Mouse (Mus musculus) liver, embryonic 15.5 days (tissue): ENCODE data around the gene Esrrg. TPM values are rescaled to one million over a fixed set of nuclear protein-coding genes. Genes with fewer than 3 reads are reported as not detected.

Experiments used
- ATAC-seq: fragments of 200-750 bp; cut with Nextera tagmentation; 2 replicates; pipeline ENCODE4 v1.8.0; 2017; ENCODE audit warnings: moderate number of reproducible peaks, mild to moderate bottlenecking, moderate library complexity; ENCODE audit not compliant: insufficient read depth
- H3K27ac ChIP-seq: fragments of 300-500 bp; sonication (generic); replicated peaks from 2 replicates; pipeline ENCODE4 v1.5.1; 2015; ENCODE audit warnings: mild to moderate bottlenecking, inconsistent platforms
- H3K27me3 ChIP-seq: fragments of 300-500 bp; sonication (generic); 2 replicates; pipeline ENCODE4 v1.6.1; 2015; ENCODE audit warnings: mild to moderate bottlenecking, inconsistent platforms
- H3K36me3 ChIP-seq: fragments of 300-500 bp; sonication (generic); replicated peaks from 2 replicates; pipeline ENCODE4 v1.6.1; 2015; ENCODE audit warnings: moderate library complexity, mild to moderate bottlenecking, inconsistent platforms
- H3K4me1 ChIP-seq: fragments of 300-500 bp; sonication (generic); replicated peaks from 2 replicates; pipeline ENCODE4 v1.6.1; 2015; ENCODE audit warnings: inconsistent platforms
- H3K4me2 ChIP-seq: fragments of 300-500 bp; sonication (generic); 2 replicates; pipeline ENCODE4 v1.6.1; 2015; ENCODE audit warnings: moderate library complexity, mild to moderate bottlenecking, inconsistent platforms
- H3K4me3 ChIP-seq: fragments of 300-500 bp; sonication (generic); replicated peaks from 2 replicates; pipeline ENCODE4 v1.5.1; 2015; ENCODE audit warnings: mild to moderate bottlenecking, inconsistent platforms
- H3K9ac ChIP-seq: fragments of 300-500 bp; sonication (generic); 2 replicates; pipeline ENCODE4 v1.6.1; 2015; ENCODE audit warnings: moderate library complexity, mild to moderate bottlenecking, inconsistent platforms
- H3K9me3 ChIP-seq: fragments of 300-500 bp; sonication (generic); replicated peaks from 2 replicates; pipeline ENCODE4 v1.6.1; 2016; ENCODE audit warnings: inconsistent platforms
- WGBS: fragments of 180-500 bp; shearing (Covaris S2); methylation state at CpG from one replicate; pipeline ENCODE4 v1.1.7; 2015; ENCODE audit warnings: mixed read lengths; ENCODE audit not compliant: insufficient replicate concordance; 5-methylcytosine and 5-hydroxymethylcytosine counted together
- polyA plus RNA-seq: library from polyadenylated mRNA; unstranded; fragments of >200 nt; fragmentation: Nextera tagmentation; extraction: Ambion mirVana; gene quantifications from 2 replicates; pipeline ENCODE4 v1.2.1, GENCODE M21; 2015

Esrrg gene
- polyA plus RNA-seq, 1 experiment from 2014 or later, result 0.22 TPM

DNA sequence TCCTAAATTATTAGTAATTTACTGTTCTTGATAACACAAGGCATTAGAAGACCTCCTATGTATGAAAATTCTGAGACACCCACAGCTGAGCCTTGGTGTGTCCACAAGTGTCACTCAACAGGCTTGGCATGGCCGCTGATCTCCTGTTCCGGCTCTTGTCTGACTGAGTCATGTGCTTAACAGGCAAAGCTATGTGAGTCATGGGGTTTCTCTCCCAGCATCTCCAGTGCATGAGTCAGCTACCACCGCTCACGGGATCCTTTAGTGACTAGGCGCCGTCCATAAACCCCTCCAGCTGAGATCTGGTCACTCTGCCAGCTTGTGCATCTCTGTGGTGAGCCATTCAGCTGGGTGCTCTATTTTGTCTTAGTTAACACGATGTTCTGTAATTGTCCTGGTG is 302.1 kb downstream of the Esrrg start:
- ATAC-seq, result no peak

DNA sequence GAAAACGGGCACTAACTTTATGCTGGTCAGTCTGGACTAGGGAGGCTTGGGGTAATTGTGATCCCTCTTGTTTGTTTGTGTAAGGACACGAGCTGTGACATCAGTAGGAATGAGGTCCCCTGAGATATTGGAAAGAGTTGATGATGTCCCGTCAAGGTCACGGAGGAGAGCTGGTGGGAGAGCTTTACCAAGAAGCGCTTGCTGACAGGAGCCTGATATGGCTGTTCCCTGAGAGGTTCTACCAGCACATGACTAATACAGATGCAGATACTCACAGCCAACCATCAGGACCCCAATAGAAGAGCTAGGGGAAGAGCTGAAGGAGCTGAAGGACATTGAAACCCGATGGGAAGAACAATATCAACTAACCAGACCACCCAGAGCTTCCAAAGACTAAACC is 302.6 kb downstream of the Esrrg start:
- Histone ChIP-seq H3K27ac (no peak overlapping the region), H3K4me3 (no peak overlapping the region), H3K36me3 (no peaks in the 10 kb centered on the region), H3K9ac (no peak overlapping the region), H3K9me3 (no peaks in the 10 kb centered on the region), H3K27me3 (no peaks in the 10 kb centered on the region), H3K4me1 (no peaks in the 10 kb centered on the region), H3K4me2 (no peak overlapping the region)
- 62% methylated on average over 6 of the region's 6 CpGs for WGBS
- no peak for ATAC-seq

More for the DNA sequence above, 302.1 kb downstream of the Esrrg start:
- Histone ChIP-seq H3K9ac (no peak overlapping the region), H3K4me3 (no peak overlapping the region), H3K4me1 (no peaks in the 10 kb centered on the region), H3K27ac (no peak overlapping the region), H3K4me2 (no peak overlapping the region), H3K27me3 (no peaks in the 10 kb centered on the region), H3K9me3 (no peaks in the 10 kb centered on the region), H3K36me3 (no peaks in the 10 kb centered on the region)
- WGBS, result 59% methylated on average over 7 of the region's 7 CpGs

DNA sequence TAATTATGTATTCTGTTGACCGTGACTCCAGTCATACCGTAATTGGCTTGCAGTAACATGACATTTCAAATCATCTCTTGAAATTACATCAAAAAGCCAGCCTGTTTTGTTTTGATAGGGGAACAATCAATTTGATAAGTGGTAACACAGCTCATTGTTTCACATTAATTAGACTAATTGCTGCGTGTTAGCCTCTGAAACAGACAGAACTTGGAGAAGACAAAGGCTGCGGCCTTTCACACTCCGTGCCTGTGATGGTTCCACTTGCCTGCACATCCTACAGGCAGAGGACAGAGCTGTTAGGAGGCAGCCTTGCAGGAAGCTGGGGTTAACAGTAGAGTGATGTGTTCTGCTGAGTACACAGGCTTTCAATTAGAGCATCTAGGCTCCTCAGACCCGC is 309.7 kb downstream of the Esrrg start:
- no peak overlapping the region for H3K4me3 ChIP-seq
- H3K9ac ChIP-seq, result no peak overlapping the region
- ATAC-seq, result no peak
- 73% methylated on average over 6 of the region's 6 CpGs for WGBS
- no peaks in the 10 kb centered on the region for H3K36me3 ChIP-seq
- no peak overlapping the region for H3K4me2 ChIP-seq
- no peaks in the 10 kb centered on the region for H3K27me3 ChIP-seq
- H3K27ac ChIP-seq, result no peak overlapping the region
- no peaks in the 10 kb centered on the region for H3K4me1 ChIP-seq
- H3K9me3 ChIP-seq, result no peaks in the 10 kb centered on the region

DNA sequence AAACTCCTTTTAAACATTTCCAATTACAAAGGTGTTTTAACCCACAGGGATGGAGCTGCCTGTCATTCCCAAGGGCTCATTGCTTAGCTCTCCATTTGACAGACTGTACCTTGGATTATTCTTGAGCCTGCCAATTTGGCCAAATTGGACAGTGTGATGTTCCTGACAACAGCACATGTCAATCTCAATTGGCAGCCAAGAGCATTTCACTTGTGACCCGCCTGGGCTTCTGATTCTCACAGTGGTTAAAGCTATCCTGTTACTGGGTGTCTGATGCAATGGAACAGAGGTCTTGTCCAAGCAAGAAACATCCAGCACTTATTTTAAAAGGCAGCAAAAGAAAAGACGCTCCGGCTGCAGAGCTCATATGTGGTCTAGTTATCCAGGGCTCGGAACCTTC is 310.3 kb downstream of the Esrrg start:
- H3K4me1 ChIP-seq, result no peaks in the 10 kb centered on the region
- no peak for ATAC-seq
- H3K36me3 ChIP-seq, result no peaks in the 10 kb centered on the region
- H3K27me3 ChIP-seq, result no peaks in the 10 kb centered on the region
- H3K9ac ChIP-seq, result no peak overlapping the region
- WGBS, result 66% methylated on average over 4 of the region's 4 CpGs
- H3K27ac ChIP-seq, result no peak overlapping the region
- no peaks in the 10 kb centered on the region for H3K9me3 ChIP-seq
- no peak overlapping the region for H3K4me3 ChIP-seq
- no peak overlapping the region for H3K4me2 ChIP-seq

DNA sequence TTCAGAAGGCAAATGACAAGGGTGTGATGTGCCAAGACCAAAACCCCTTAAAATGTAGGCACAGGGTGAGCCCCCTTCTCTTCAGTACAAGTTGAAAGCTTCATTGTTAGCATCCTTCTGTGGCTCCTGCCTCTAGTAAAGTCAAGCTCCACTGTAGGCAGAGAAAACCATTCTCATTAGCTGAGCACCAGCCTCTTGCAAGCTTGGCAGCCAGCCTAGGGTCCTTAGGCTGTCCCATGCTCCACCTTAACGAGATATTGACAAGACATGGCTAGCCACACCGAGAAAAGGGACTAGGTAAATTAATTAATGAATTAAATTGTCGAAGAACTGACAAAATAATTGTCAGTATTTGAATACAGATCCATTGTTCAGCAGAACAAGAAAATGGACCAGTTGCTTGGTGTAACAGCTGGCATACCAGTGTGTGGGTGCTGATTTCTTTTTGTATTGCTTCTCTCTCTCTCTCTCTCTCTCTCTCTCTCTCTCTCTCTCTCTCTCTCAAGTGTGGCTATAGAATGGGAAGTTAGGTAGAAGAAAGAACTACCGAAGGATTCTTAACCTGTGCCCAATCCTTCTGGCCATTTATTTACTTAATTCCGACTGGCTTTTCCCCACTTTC is 311.7 kb downstream of the Esrrg start:
- ATAC-seq, result no peak
- Histone ChIP-seq H3K4me2 (no peak overlapping the region), H3K27ac (no peak overlapping the region), H3K36me3 (no peaks in the 10 kb centered on the region), H3K4me3 (no peak overlapping the region), H3K4me1 (no peaks in the 10 kb centered on the region), H3K9ac (no peak overlapping the region), H3K27me3 (no peaks in the 10 kb centered on the region), H3K9me3 (no peaks in the 10 kb centered on the region)
- WGBS, result 47% methylated on average over 5 of the region's 5 CpGs

DNA sequence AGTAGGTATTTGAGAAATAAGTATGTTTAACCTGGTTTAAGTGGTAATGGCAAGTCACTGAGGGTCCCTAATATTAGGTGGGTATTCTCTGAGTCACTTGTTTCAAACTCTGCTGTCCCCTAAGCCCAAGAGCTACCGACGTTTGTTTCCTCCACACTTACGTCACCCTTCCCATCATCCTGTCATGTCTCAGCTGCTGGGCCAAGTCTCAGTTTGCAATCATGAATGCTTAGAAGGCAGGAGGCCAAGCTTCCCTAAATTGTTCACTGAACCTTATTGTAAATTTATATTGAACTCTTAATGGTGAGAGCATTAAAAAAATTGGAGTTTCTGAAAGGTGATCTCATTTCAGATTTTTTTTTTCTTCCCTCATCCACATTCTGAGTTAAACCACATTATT is 322.6 kb downstream of the Esrrg start:
- WGBS, result 34% methylated on average over 3 of the region's 3 CpGs
- Histone ChIP-seq H3K27ac (no peak overlapping the region), H3K27me3 (no peaks in the 10 kb centered on the region)

DNA sequence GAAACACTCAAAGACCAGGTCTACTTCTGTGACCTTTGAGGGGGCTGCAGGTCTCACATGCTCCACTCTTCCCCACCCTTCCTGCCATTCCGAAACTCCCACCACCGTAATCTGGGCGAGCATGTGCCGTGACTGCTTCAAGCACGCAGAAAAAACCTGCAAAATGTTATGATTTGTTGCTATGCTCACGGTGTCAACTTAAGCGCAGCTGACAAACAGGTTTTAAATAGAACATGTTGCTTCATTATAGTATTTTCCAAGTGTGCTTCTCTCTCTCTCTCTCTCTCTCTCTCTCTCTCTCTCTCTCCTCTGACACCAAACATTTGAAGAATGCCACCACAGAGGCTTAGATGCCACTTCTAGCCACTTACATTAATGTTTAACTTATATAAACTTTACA is 330.1 kb downstream of the Esrrg start:
- Histone ChIP-seq H3K27ac (no peak overlapping the region), H3K27me3 (no peaks in the 10 kb centered on the region), H3K36me3 (no peaks in the 10 kb centered on the region), H3K4me2 (no peak overlapping the region), H3K4me1 (no peaks in the 10 kb centered on the region), H3K9me3 (no peaks in the 10 kb centered on the region), H3K4me3 (no peak overlapping the region), H3K9ac (no peak overlapping the region)
- WGBS, result 70% methylated on average over 7 of the region's 7 CpGs
- ATAC-seq, result no peak

More for the DNA sequence above, 322.6 kb downstream of the Esrrg start:
- Histone ChIP-seq H3K9me3 (no peaks in the 10 kb centered on the region), H3K4me3 (no peak overlapping the region), H3K4me2 (no peak overlapping the region), H3K36me3 (no peaks in the 10 kb centered on the region), H3K4me1 (no peaks in the 10 kb centered on the region), H3K9ac (no peak overlapping the region)
- no peak for ATAC-seq

DNA sequence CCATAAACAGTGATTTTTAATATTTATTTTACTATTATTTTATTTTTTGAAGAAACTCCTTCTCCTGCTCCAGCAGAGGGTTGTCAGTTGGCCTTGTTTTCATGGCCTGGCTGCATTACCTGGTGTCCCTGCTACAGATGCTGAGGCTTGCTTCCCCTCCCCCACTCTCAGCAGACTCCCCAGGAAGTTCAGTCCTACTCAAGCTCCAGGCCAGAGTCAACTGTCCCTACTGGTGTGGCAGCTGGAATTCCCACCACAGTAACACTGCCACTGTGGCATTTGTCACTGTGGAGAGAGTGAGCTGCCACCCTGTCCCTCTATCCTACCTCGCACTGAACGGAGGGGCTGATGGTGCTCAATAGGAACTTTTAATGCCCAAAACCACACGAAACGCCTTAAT is 330.5 kb downstream of the Esrrg start:
- 47% methylated on average over 4 of the region's 4 CpGs for WGBS
- Histone ChIP-seq H3K27me3 (no peaks in the 10 kb centered on the region), H3K9ac (no peak overlapping the region), H3K4me1 (no peaks in the 10 kb centered on the region), H3K27ac (no peak overlapping the region), H3K4me2 (no peak overlapping the region), H3K36me3 (no peaks in the 10 kb centered on the region), H3K4me3 (no peak overlapping the region), H3K9me3 (no peaks in the 10 kb centered on the region)
- no peak for ATAC-seq

DNA sequence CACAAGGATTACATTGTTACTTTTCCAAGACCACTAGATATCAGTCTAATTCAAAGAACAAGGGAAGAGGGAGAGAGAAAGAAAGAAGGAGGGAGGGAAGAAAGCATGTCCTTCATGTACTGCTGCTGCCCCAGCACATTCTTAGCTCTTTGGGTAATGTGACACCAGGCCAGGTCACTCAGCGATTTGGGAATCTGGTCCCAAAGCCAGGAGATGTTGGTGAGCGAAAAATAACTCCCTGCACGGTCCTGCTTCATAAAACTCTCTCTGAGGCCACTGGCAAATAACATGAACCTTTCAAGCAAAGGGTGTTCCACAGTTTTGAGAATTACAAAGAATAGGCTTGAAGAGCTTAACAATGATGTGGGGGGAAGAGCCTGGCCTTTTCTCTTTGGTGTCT is 342.9 kb downstream of the Esrrg start:
- ATAC-seq, result no peak
- 51% methylated on average over 3 of the region's 3 CpGs for WGBS

DNA sequence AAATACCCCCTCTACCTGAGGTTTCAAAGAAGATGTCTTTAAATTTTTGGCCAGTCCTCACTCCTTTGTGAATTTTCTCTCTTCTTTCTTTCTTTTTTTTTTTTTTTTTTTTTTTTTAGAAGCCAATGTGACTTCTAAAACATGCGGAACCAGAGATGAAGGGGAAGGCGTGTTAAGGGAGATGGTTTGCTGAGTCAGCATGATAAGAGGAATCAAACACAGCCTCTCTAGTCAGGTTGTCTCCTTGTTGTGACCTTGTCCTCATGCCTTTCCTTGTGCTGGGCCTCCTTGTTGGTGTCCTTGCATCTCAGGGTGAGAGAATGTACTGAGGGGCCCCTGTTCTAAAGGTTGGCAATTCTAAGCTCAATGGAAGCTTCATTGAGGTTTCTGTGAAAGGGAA is 348.1 kb downstream of the Esrrg start:
- Histone ChIP-seq H3K27me3 (no peaks in the 10 kb centered on the region), H3K9me3 (no peaks in the 10 kb centered on the region), H3K4me3 (no peak overlapping the region), H3K4me2 (no peak overlapping the region), H3K36me3 (no peaks in the 10 kb centered on the region), H3K27ac (no peak overlapping the region), H3K4me1 (no peaks in the 10 kb centered on the region), H3K9ac (no peak overlapping the region)
- WGBS, result 56% methylated on average over 2 of the region's 2 CpGs
- no peak for ATAC-seq

More for the DNA sequence above, 342.9 kb downstream of the Esrrg start:
- H3K9ac ChIP-seq, result no peak overlapping the region
- no peaks in the 10 kb centered on the region for H3K4me1 ChIP-seq
- no peaks in the 10 kb centered on the region for H3K36me3 ChIP-seq
- H3K4me2 ChIP-seq, result no peak overlapping the region
- no peak overlapping the region for H3K27ac ChIP-seq
- H3K4me3 ChIP-seq, result no peak overlapping the region
- no peaks in the 10 kb centered on the region for H3K27me3 ChIP-seq
- H3K9me3 ChIP-seq, result no peaks in the 10 kb centered on the region

DNA sequence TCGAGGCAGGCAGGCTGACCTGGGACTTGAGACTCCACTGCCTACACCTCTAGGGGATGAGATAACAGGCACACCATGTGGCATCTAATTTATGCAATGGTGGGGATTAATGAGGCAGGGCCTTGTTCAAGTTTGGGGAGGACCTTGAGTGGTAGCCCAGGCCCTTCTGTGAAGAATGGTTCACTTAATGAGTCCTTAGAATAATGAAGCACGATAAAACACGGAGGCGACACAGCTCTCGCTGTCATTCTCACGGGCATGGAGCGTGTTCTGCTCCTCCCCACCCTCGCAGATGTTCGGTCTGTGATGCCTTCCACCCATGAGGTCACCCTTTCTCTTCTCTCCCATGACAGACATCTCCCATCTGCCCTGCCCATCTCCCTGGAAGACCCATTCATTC is 350.6 kb downstream of the Esrrg start:
- Histone ChIP-seq H3K27ac (no peak overlapping the region), H3K27me3 (no peaks in the 10 kb centered on the region), H3K4me3 (no peak overlapping the region), H3K9ac (no peak overlapping the region), H3K4me2 (no peak overlapping the region), H3K36me3 (no peaks in the 10 kb centered on the region), H3K4me1 (no peaks in the 10 kb centered on the region), H3K9me3 (no peaks in the 10 kb centered on the region)
- 77% methylated on average over 9 of the region's 9 CpGs for WGBS
- no peak for ATAC-seq

DNA sequence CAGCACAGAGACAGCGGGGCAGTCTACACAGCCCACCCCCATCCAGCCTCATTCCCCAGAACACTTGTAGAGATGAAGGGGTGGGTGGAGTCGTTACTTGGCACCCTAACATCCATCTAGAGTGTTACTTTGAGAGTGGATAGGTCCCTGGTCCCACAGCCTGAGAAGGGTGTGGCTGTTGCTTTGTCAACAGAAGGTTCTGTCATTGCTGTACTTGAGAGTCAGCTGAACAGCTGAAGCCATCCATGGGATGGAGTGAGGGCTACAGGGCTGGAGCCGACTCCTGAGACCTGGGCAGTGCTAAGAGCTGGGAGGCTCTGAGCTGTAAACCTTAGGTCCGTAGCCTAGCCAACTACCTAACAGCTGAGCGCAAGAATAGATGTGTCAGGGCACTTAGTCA is 352.9 kb downstream of the Esrrg start:
- H3K9me3 ChIP-seq, result no peaks in the 10 kb centered on the region
- H3K27ac ChIP-seq, result no peak overlapping the region
- H3K36me3 ChIP-seq, result no peaks in the 10 kb centered on the region
- no peak overlapping the region for H3K4me3 ChIP-seq
- H3K27me3 ChIP-seq, result no peaks in the 10 kb centered on the region
- H3K4me2 ChIP-seq, result no peak overlapping the region
- no peak overlapping the region for H3K9ac ChIP-seq
- no peak; the same call in 1 of the 2 replicates for ATAC-seq
- no peaks in the 10 kb centered on the region for H3K4me1 ChIP-seq
- 49% methylated on average over 5 of the region's 5 CpGs for WGBS
